Comparison of ENCODE assay signal across 8 mouse cellular contexts in the genomic region with DNA sequence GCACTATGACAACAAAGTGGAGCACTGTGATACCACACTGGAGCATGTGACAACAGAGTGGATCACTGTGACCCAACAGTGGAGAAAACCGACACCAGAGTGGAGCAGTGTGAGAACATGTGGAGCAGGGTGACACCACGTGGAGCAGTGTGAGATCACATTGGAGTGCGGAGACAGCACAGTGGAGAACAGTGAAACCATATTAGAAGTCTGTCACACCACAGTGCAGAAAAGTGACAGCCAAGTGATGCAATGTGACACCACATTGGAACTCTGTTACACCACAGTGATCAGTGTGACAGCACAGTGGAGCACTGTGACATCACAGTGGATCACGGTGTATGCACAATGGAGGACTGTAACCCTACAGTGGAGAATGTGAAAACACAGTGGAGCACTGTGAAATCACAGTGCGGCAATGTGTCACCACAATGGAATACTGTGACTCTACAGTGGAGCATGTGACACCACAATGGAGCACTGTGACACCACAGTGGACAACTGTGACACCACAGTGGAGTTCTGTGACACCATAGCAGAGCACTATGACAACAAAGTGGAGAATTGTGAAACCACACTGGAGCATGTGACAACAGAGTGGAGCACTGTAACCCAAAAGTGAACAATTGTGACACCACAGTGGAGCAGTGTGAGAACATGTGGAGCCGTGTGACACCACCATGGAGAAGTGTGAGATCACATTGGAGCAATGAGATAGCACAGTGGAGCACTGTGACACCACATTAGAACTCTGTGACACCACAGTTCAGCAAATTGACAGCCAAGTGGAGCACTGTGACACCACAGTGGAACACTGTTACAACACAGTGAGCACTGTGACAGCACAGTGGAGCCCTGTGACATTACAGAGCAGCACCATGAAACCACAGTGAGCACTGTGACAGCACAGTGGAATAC.
A peak's percentile ranks its signal among the peaks of the same experiment; 100 is the strongest.
DNase-seq lines count a peak whose midpoint lies in the region; ATAC-seq lines count a peak whose summit lies in the region.

No protein-coding gene starts in this region.

- H3K27ac ChIP-seq in intestine, embryonic 16.5 days (ENCODE audit: low read length): no peak overlapping the region
- H3K27ac ChIP-seq in intestine, embryonic 15.5 days: no peak overlapping the region
- no peak overlapping the region for H3K27ac ChIP-seq in liver, embryonic 16.5 days (ENCODE audit: low read length)

- WGBS in intestine, embryonic 16.5 days: 81% methylated on average over 6 of the region's 6 CpGs
- 80% methylated on average over 6 of the region's 6 CpGs for WGBS in intestine, embryonic 15.5 days
- WGBS in liver, embryonic 16.5 days (ENCODE audit: insufficient replicate concordance): 59% methylated on average over 6 of the region's 6 CpGs

- H3K9ac ChIP-seq in intestine, embryonic 16.5 days (ENCODE audit: low read depth, low read length): no peak overlapping the region
- no peak overlapping the region for H3K9ac ChIP-seq in intestine, embryonic 15.5 days
- H3K9ac ChIP-seq in liver, embryonic 16.5 days (ENCODE audit: low read depth, low read length): no peak overlapping the region

- ATAC-seq in intestine, embryonic 16.5 days: 0 out of 2 replicates have a peak, but pooled peaks have one; percentile 19
- no peak for ATAC-seq in intestine, embryonic 15.5 days
- ATAC-seq in liver, embryonic 16.5 days (ENCODE audit: low read depth): peak; percentile 7

- H3K4me1 ChIP-seq in intestine, embryonic 16.5 days (ENCODE audit: control insufficient read depth, insufficient read depth, low read length): no peaks in the 10 kb centered on the region
- no peaks in the 10 kb centered on the region for H3K4me1 ChIP-seq in intestine, embryonic 15.5 days (replicated peaks)
- no peaks in the 10 kb centered on the region for H3K4me1 ChIP-seq in liver, embryonic 16.5 days (ENCODE audit: control insufficient read depth, low read depth, low read length)

- peak; percentile 8 for DNase-seq in urinary bladder, postnatal 10 days (ENCODE audit: low spot score)
- no peak for DNase-seq in urinary bladder, adult 2 months (ENCODE audit: low spot score)
- DNase-seq in frontal cortex, adult 2 months (ENCODE audit: extremely low spot score in 1 of 2, low spot score in 1 of 2): no peak
- no peak for DNase-seq in embryo, embryonic 11 days
- no peak for DNase-seq in ovary, postnatal 10 days (ENCODE audit: low spot score)

- H3K36me3 ChIP-seq in intestine, embryonic 16.5 days (ENCODE audit: control insufficient read depth, insufficient read depth, low read length): no peaks in the 10 kb centered on the region
- H3K36me3 ChIP-seq in intestine, embryonic 15.5 days: no peaks in the 10 kb centered on the region
- no peaks in the 10 kb centered on the region for H3K36me3 ChIP-seq in liver, embryonic 16.5 days (ENCODE audit: control insufficient read depth, insufficient read depth)

- no peak overlapping the region for H3K4me3 ChIP-seq in intestine, embryonic 16.5 days (ENCODE audit: low read length)
- H3K4me3 ChIP-seq in intestine, embryonic 15.5 days (replicated peaks): no peak overlapping the region
- H3K4me3 ChIP-seq in liver, embryonic 16.5 days (ENCODE audit: low read depth, low read length): no peak overlapping the region

- H3K27me3 ChIP-seq in intestine, embryonic 16.5 days (replicated peaks; ENCODE audit: control insufficient read depth, insufficient read depth, low read length): no peaks in the 10 kb centered on the region
- H3K27me3 ChIP-seq in intestine, embryonic 15.5 days (replicated peaks): no peaks in the 10 kb centered on the region
- no peaks in the 10 kb centered on the region for H3K27me3 ChIP-seq in liver, embryonic 16.5 days (ENCODE audit: control insufficient read depth, insufficient read depth, low read depth, low read length)

- no peak overlapping the region for H3K4me2 ChIP-seq in intestine, embryonic 16.5 days (ENCODE audit: low read depth, low read length)
- no peak overlapping the region for H3K4me2 ChIP-seq in intestine, embryonic 15.5 days (replicated peaks)
- H3K4me2 ChIP-seq in liver, embryonic 16.5 days (ENCODE audit: low read depth, low read length): no peak overlapping the region

- H3K9me3 ChIP-seq in intestine, embryonic 16.5 days (ENCODE audit: control insufficient read depth, low read length): peaks cover 54% of the 10 kb centered on the region
- peaks cover 18% of the 10 kb centered on the region for H3K9me3 ChIP-seq in intestine, embryonic 15.5 days
- H3K9me3 ChIP-seq in liver, embryonic 16.5 days (replicated peaks; ENCODE audit: control insufficient read depth, low read length): peaks cover 24% of the 10 kb centered on the region
